Mouse (Mus musculus) lung, adult 2 months (tissue): ENCODE results near the gene Dcbld2.

Experiments
- CTCF ChIP-seq: fragments of 200-500 bp; IDR thresholded peaks from 2 replicates; pipeline ENCODE4 v1.5.1; 2011; ENCODE audit warnings: mild to moderate bottlenecking, low read length, control low read depth; ENCODE audit not compliant: insufficient read depth
- POLR2A ChIP-seq: fragments of 200-500 bp; IDR thresholded peaks from 2 replicates; pipeline ENCODE4 v1.6.1; 2011; ENCODE audit warnings: low read depth, mild to moderate bottlenecking, control low read depth, low read length, borderline replicate concordance; ENCODE audit errors: extremely low read depth

GRCm38 (mm10) chr16:58512887-58513286 lies 104.6 kb downstream of the Dcbld2 start:
- TF ChIP-seq CTCF (no peak), POLR2A (no peak)
